Mouse (Mus musculus): ENCODE results near the gene Rad51b. TPM values are rescaled to one million over a fixed set of nuclear protein-coding genes. Genes with fewer than 3 reads are reported as not detected.

Rad51b gene
- polyA plus RNA-seq, 1 experiment from 2014 or later: 3.3 TPM

GRCm38 (mm10) chr12:79455848-79456164, 158.7 kb downstream of the Rad51b start:
- Histone ChIP-seq H3K4me3 (no peak overlapping the region), H3K27me3 (no peaks in the 10 kb centered on the region), H3K9ac (no peak overlapping the region), H3K9me3 (replicated peaks) (no peaks in the 10 kb centered on the region), H3K4me1 (replicated peaks) (peaks cover 9% of the 10 kb centered on the region), H3K36me3 (no peaks in the 10 kb centered on the region), H3K4me2 (no peak overlapping the region), H3K27ac (no peak overlapping the region)
- no peak for ATAC-seq (replicated peaks; ENCODE audit: insufficient number of reproducible peaks, insufficient read depth, low FRiP score, low read depth)
- WGBS: 40% methylated on average over 3 of the region's 3 CpGs

- Histone ChIP-seq H3K9ac (no peak overlapping the region), H3K4me2 (no peak overlapping the region), H3K27ac (no peak overlapping the region), H3K27me3 (no peaks in the 10 kb centered on the region), H3K36me3 (no peaks in the 10 kb centered on the region), H3K4me3 (no peak overlapping the region), H3K4me1 (replicated peaks) (peaks cover 9% of the 10 kb centered on the region), H3K9me3 (replicated peaks) (no peaks in the 10 kb centered on the region)
- no peak for ATAC-seq (replicated peaks; ENCODE audit: insufficient number of reproducible peaks, insufficient read depth, low FRiP score, low read depth)
- WGBS: 87% methylated on average over 9 of the region's 9 CpGs
These were observed 159.2 kb downstream of the Rad51b start for GRCm38 (mm10) chr12:79456251-79456650.

- no peak overlapping the region for H3K4me3 ChIP-seq
- no peaks in the 10 kb centered on the region for H3K27me3 ChIP-seq
- H3K4me2 ChIP-seq: no peak overlapping the region
- no peak overlapping the region for H3K9ac ChIP-seq
- no peak for ATAC-seq (replicated peaks; ENCODE audit: insufficient number of reproducible peaks, insufficient read depth, low FRiP score, low read depth)
- no peak overlapping the region for H3K27ac ChIP-seq
- H3K36me3 ChIP-seq: no peaks in the 10 kb centered on the region
- no peaks in the 10 kb centered on the region for H3K4me1 ChIP-seq (replicated peaks)
- 58% methylated on average over 3 of the region's 3 CpGs for WGBS
- H3K9me3 ChIP-seq (replicated peaks): no peaks in the 10 kb centered on the region
These were observed 166.3 kb downstream of the Rad51b start for GRCm38 (mm10) chr12:79463371-79463770.

- no peak for ATAC-seq (replicated peaks; ENCODE audit: insufficient number of reproducible peaks, insufficient read depth, low FRiP score, low read depth)
- Histone ChIP-seq H3K9me3 (replicated peaks) (no peaks in the 10 kb centered on the region), H3K4me3 (no peak overlapping the region), H3K4me2 (no peak overlapping the region), H3K9ac (no peak overlapping the region), H3K27ac (no peak overlapping the region), H3K36me3 (no peaks in the 10 kb centered on the region), H3K4me1 (replicated peaks) (peaks cover 4% of the 10 kb centered on the region), H3K27me3 (no peaks in the 10 kb centered on the region)
These were observed 173.0 kb downstream of the Rad51b start for GRCm38 (mm10) chr12:79470113-79470512.

- peak overlapping the region; percentile 79 for H3K27ac ChIP-seq
These were observed 174.8 kb downstream of the Rad51b start for GRCm38 (mm10) chr12:79471868-79472267.

GRCm38 (mm10) chr12:79476413-79477046, 179.4 kb downstream of the Rad51b start:
- Histone ChIP-seq H3K36me3 (no peaks in the 10 kb centered on the region), H3K9ac (no peak overlapping the region), H3K4me3 (no peak overlapping the region), H3K4me2 (no peak overlapping the region), H3K4me1 (replicated peaks) (peaks cover 21% of the 10 kb centered on the region), H3K27me3 (no peaks in the 10 kb centered on the region), H3K9me3 (replicated peaks) (no peaks in the 10 kb centered on the region), H3K27ac (peak overlapping the region; percentile 62)
- ATAC-seq (replicated peaks; ENCODE audit: insufficient number of reproducible peaks, insufficient read depth, low FRiP score, low read depth): no peak
- WGBS: 49% methylated on average over 6 of the region's 6 CpGs

More at GRCm38 (mm10) chr12:79471868-79472267, 174.8 kb downstream of the Rad51b start:
- Histone ChIP-seq H3K4me3 (no peak overlapping the region), H3K36me3 (no peaks in the 10 kb centered on the region), H3K4me1 (replicated peaks) (peaks cover 9% of the 10 kb centered on the region), H3K27me3 (no peaks in the 10 kb centered on the region), H3K4me2 (no peak overlapping the region), H3K9ac (no peak overlapping the region), H3K9me3 (replicated peaks) (no peaks in the 10 kb centered on the region)
- WGBS: 24% methylated on average over 2 of the region's 2 CpGs
- peak; percentile 53; the same call in 1 of the 2 replicates for ATAC-seq (replicated peaks; ENCODE audit: insufficient number of reproducible peaks, insufficient read depth, low FRiP score, low read depth)

- no peak overlapping the region for H3K4me3 ChIP-seq
- no peak; the same call in 1 of the 2 replicates for ATAC-seq (replicated peaks; ENCODE audit: insufficient number of reproducible peaks, insufficient read depth, low FRiP score, low read depth)
- H3K27ac ChIP-seq: peak overlapping the region; percentile 55
- 47% methylated on average over 5 of the region's 5 CpGs for WGBS
- H3K4me1 ChIP-seq (replicated peaks): peaks cover 17% of the 10 kb centered on the region
- H3K9ac ChIP-seq: no peak overlapping the region
- H3K36me3 ChIP-seq: no peaks in the 10 kb centered on the region
- H3K27me3 ChIP-seq: no peaks in the 10 kb centered on the region
- no peak overlapping the region for H3K4me2 ChIP-seq
- H3K9me3 ChIP-seq (replicated peaks): no peaks in the 10 kb centered on the region
These were observed 181.7 kb downstream of the Rad51b start for GRCm38 (mm10) chr12:79478816-79479215.

GRCm38 (mm10) chr12:79485501-79485900, 188.4 kb downstream of the Rad51b start:
- no peak overlapping the region for H3K4me2 ChIP-seq
- no peaks in the 10 kb centered on the region for H3K36me3 ChIP-seq
- H3K4me3 ChIP-seq: no peak overlapping the region
- H3K9ac ChIP-seq: no peak overlapping the region
- H3K9me3 ChIP-seq (replicated peaks): no peaks in the 10 kb centered on the region
- no peaks in the 10 kb centered on the region for H3K27me3 ChIP-seq
- H3K4me1 ChIP-seq (replicated peaks): 0 out of 2 replicates have a peak, but pooled peaks cover 4% of the 10 kb centered on the region
- no peak overlapping the region for H3K27ac ChIP-seq
- ATAC-seq (replicated peaks; ENCODE audit: insufficient number of reproducible peaks, insufficient read depth, low FRiP score, low read depth): no peak
- WGBS: 72% methylated on average over 4 of the region's 4 CpGs

GRCm38 (mm10) chr12:79488590-79489242, 191.6 kb downstream of the Rad51b start:
- Histone ChIP-seq H3K4me1 (replicated peaks) (0 out of 2 replicates have a peak, but pooled peaks cover 4% of the 10 kb centered on the region), H3K27me3 (no peaks in the 10 kb centered on the region), H3K9ac (no peak overlapping the region), H3K4me2 (no peak overlapping the region), H3K27ac (peak overlapping the region; percentile 54), H3K4me3 (no peak overlapping the region), H3K36me3 (no peaks in the 10 kb centered on the region), H3K9me3 (replicated peaks) (no peaks in the 10 kb centered on the region)
- 61% methylated on average over 17 of the region's 17 CpGs for WGBS
- 0 out of 2 replicates have a peak, but pooled peaks have one; percentile 50 for ATAC-seq (replicated peaks; ENCODE audit: insufficient number of reproducible peaks, insufficient read depth, low FRiP score, low read depth)

GRCm38 (mm10) chr12:79490626-79491025, 193.5 kb downstream of the Rad51b start:
- no peaks in the 10 kb centered on the region for H3K9me3 ChIP-seq (replicated peaks)
- H3K4me2 ChIP-seq: no peak overlapping the region
- H3K4me1 ChIP-seq (replicated peaks): 0 out of 2 replicates have a peak, but pooled peaks cover 4% of the 10 kb centered on the region
- H3K27ac ChIP-seq: no peak overlapping the region
- no peak overlapping the region for H3K4me3 ChIP-seq
- no peaks in the 10 kb centered on the region for H3K27me3 ChIP-seq
- ATAC-seq (replicated peaks; ENCODE audit: insufficient number of reproducible peaks, insufficient read depth, low FRiP score, low read depth): no peak
- H3K9ac ChIP-seq: no peak overlapping the region
- no peaks in the 10 kb centered on the region for H3K36me3 ChIP-seq
- WGBS: 74% methylated on average over 5 of the region's 5 CpGs

GRCm38 (mm10) chr12:79492175-79492574, 195.1 kb downstream of the Rad51b start:
- no peak for ATAC-seq (replicated peaks; ENCODE audit: insufficient number of reproducible peaks, insufficient read depth, low FRiP score, low read depth)
- H3K27me3 ChIP-seq: no peaks in the 10 kb centered on the region
- H3K4me3 ChIP-seq: no peak overlapping the region
- H3K36me3 ChIP-seq: no peaks in the 10 kb centered on the region
- no peak overlapping the region for H3K4me2 ChIP-seq
- H3K4me1 ChIP-seq (replicated peaks): 0 out of 2 replicates have a peak, but pooled peaks cover 4% of the 10 kb centered on the region
- no peak overlapping the region for H3K9ac ChIP-seq
- H3K27ac ChIP-seq: no peak overlapping the region
- 83% methylated on average over 4 of the region's 4 CpGs for WGBS
- H3K9me3 ChIP-seq (replicated peaks): no peaks in the 10 kb centered on the region

- no peak overlapping the region for H3K9ac ChIP-seq
- ATAC-seq (replicated peaks; ENCODE audit: insufficient number of reproducible peaks, insufficient read depth, low FRiP score, low read depth): no peak
- 0 out of 2 replicates have a peak, but pooled peaks cover 4% of the 10 kb centered on the region for H3K4me1 ChIP-seq (replicated peaks)
- no peak overlapping the region for H3K4me2 ChIP-seq
- no peak overlapping the region for H3K4me3 ChIP-seq
- H3K36me3 ChIP-seq: no peaks in the 10 kb centered on the region
- no peaks in the 10 kb centered on the region for H3K9me3 ChIP-seq (replicated peaks)
- 90% methylated on average over 4 of the region's 4 CpGs for WGBS
- H3K27me3 ChIP-seq: no peaks in the 10 kb centered on the region
- H3K27ac ChIP-seq: no peak overlapping the region
These were observed 195.5 kb downstream of the Rad51b start for GRCm38 (mm10) chr12:79492613-79493012.

Data from heart, embryonic 15.5 days (tissue).